Mouse (Mus musculus) lung, postnatal 0 days (tissue): ENCODE measurements around the gene Guk1. TPM values are rescaled to one million over a fixed set of nuclear protein-coding genes. Genes with fewer than 3 reads are reported as not detected.

Experiments
- ATAC-seq: fragments of 200-750 bp; cut with Nextera tagmentation; 2 replicates; pipeline ENCODE4 v1.8.0; 2017; ENCODE audit warnings: moderate library complexity
- DNase-seq: peaks from one replicate; pipeline ENCODE4 v3.0.0-alpha.2; 2016; ENCODE audit warnings: low spot score
- H3K27ac ChIP-seq: fragments of 300-500 bp; sonication (generic); 2 replicates; pipeline ENCODE4 v1.5.1; 2014; ENCODE audit warnings: antibody characterized with exemption, mild to moderate bottlenecking, low read length, mixed read lengths
- H3K27me3 ChIP-seq: fragments of 300-500 bp; sonication (generic); replicated peaks from 2 replicates; pipeline ENCODE4 v1.6.1; 2014; ENCODE audit warnings: low read length, mixed read lengths; ENCODE audit not compliant: insufficient read depth
- H3K36me3 ChIP-seq: fragments of 300-500 bp; sonication (generic); 2 replicates; pipeline ENCODE4 v1.6.1; 2014; ENCODE audit warnings: low read length, mixed read lengths; ENCODE audit not compliant: insufficient read depth
- H3K4me1 ChIP-seq: fragments of 300-500 bp; sonication (generic); 2 replicates; pipeline ENCODE4 v1.6.1; 2014; ENCODE audit warnings: antibody characterized with exemption, low read depth, low read length, mixed read lengths; ENCODE audit not compliant: insufficient read depth
- H3K4me2 ChIP-seq: fragments of 300-500 bp; sonication (generic); replicated peaks from 2 replicates; pipeline ENCODE4 v1.6.1; 2014; ENCODE audit warnings: low read depth, mild to moderate bottlenecking, low read length, moderate library complexity, mixed read lengths
- H3K4me3 ChIP-seq: fragments of 300-500 bp; sonication (generic); 2 replicates; pipeline ENCODE4 v1.5.1; 2014; ENCODE audit warnings: low read depth, low read length
- H3K9ac ChIP-seq: fragments of 300-500 bp; sonication (generic); replicated peaks from 2 replicates; pipeline ENCODE4 v1.6.1; 2014; ENCODE audit warnings: low read depth, mild to moderate bottlenecking
- H3K9me3 ChIP-seq: fragments of 300-500 bp; sonication (generic); 2 replicates; pipeline ENCODE4 v1.6.1; 2016; ENCODE audit warnings: low read length, mixed read lengths
- CTCF ChIP-seq: IDR thresholded peaks from 2 replicates; pipeline ENCODE4 v1.5.1; 2016; ENCODE audit warnings: antibody characterized with exemption, mild to moderate bottlenecking
- EP300 ChIP-seq: IDR thresholded peaks from 2 replicates; pipeline ENCODE4 v1.6.1; 2016; ENCODE audit warnings: antibody characterized with exemption, mild to moderate bottlenecking, control low read depth
- WGBS: fragments of 180-500 bp; shearing (Covaris S2); extraction: QIAGEN DNeasy Blood & Tissue Kit; methylation state at CpG from one replicate; pipeline ENCODE4 v1.1.7; 2014; 5-methylcytosine and 5-hydroxymethylcytosine counted together
- polyA plus RNA-seq: library from polyadenylated mRNA; unstranded; fragments of >200 nt; fragmentation: Nextera tagmentation; extraction: Ambion mirVana; gene quantifications from 2 replicates; pipeline ENCODE4 v1.2.1, GENCODE M21; 2015

Gene Guk1
- polyA plus RNA-seq, 1 experiment from 2014 or later, result 168 TPM

- H3K27ac ChIP-seq, result no peak overlapping the region
- 50% methylated on average over 6 of the region's 6 CpGs for WGBS
These were observed 17.7 kb downstream of the Guk1 start for GRCm38 (mm10) chr11:59174189-59174838.

GRCm38 (mm10) chr11:59170549-59170948, 21.5 kb downstream of the Guk1 start:
- no peak overlapping the region for H3K4me3 ChIP-seq
- TF ChIP-seq CTCF (no peak), EP300 (no peak)
- DNase-seq, result no peak
- WGBS, result 57% methylated on average over 4 of the region's 4 CpGs
- no peaks in the 10 kb centered on the region for H3K4me1 ChIP-seq
- no peak overlapping the region for H3K9ac ChIP-seq
- H3K36me3 ChIP-seq, result no peaks in the 10 kb centered on the region
- ATAC-seq, result peak; percentile 58; the same call in 1 of the 2 replicates
- H3K9me3 ChIP-seq, result no peaks in the 10 kb centered on the region
- H3K27ac ChIP-seq, result no peak overlapping the region
- peaks cover 4% of the 10 kb centered on the region; the same call in 1 of the 2 replicates for H3K27me3 ChIP-seq
- H3K4me2 ChIP-seq, result no peak overlapping the region

More at GRCm38 (mm10) chr11:59174189-59174838, 17.7 kb downstream of the Guk1 start:
- no peak overlapping the region for H3K4me2 ChIP-seq
- no peaks in the 10 kb centered on the region for H3K4me1 ChIP-seq
- no peak for DNase-seq
- no peak overlapping the region for H3K9ac ChIP-seq
- TF ChIP-seq CTCF (no peak), EP300 (no peak)
- ATAC-seq, result no peak
- no peaks in the 10 kb centered on the region for H3K9me3 ChIP-seq
- peaks cover 33% of the 10 kb centered on the region for H3K27me3 ChIP-seq
- H3K36me3 ChIP-seq, result no peaks in the 10 kb centered on the region
- no peak overlapping the region for H3K4me3 ChIP-seq

GRCm38 (mm10) chr11:59169807-59170206, 22.2 kb downstream of the Guk1 start:
- no peak for TF ChIP-seq CTCF
- no peak for TF ChIP-seq EP300
- no peaks in the 10 kb centered on the region for H3K9me3 ChIP-seq
- no peak overlapping the region for H3K9ac ChIP-seq
- H3K27ac ChIP-seq, result no peak overlapping the region
- DNase-seq (no peak), ATAC-seq (no peak)
- no peak overlapping the region for H3K4me3 ChIP-seq
- H3K4me1 ChIP-seq, result no peaks in the 10 kb centered on the region
- H3K27me3 ChIP-seq, result no peaks in the 10 kb centered on the region
- no peaks in the 10 kb centered on the region for H3K36me3 ChIP-seq
- WGBS, result 46% methylated on average over 3 of the region's 3 CpGs
- H3K4me2 ChIP-seq, result no peak overlapping the region

- Histone ChIP-seq H3K4me3 (no peak overlapping the region), H3K4me1 (peaks cover 15% of the 10 kb centered on the region), H3K9me3 (no peaks in the 10 kb centered on the region), H3K27me3 (no peaks in the 10 kb centered on the region), H3K4me2 (no peak overlapping the region), H3K27ac (no peak overlapping the region), H3K9ac (no peak overlapping the region), H3K36me3 (no peaks in the 10 kb centered on the region)
- WGBS, result 45% methylated on average over 2 of the region's 2 CpGs
- DNase-seq, result peak; percentile 24
- no peak for TF ChIP-seq CTCF
- TF ChIP-seq EP300, result no peak
- ATAC-seq, result no peak
These were observed 26.3 kb downstream of the Guk1 start for GRCm38 (mm10) chr11:59165616-59166241.

- no peak for ATAC-seq
- peak overlapping the region; percentile 60; the same call in 1 of the 2 replicates for H3K4me2 ChIP-seq
- H3K27me3 ChIP-seq, result no peaks in the 10 kb centered on the region
- TF ChIP-seq CTCF (no peak), EP300 (no peak)
- H3K27ac ChIP-seq, result peak overlapping the region; percentile 100
- H3K9ac ChIP-seq, result no peak overlapping the region
- peaks cover 15% of the 10 kb centered on the region for H3K4me1 ChIP-seq
- H3K36me3 ChIP-seq, result no peaks in the 10 kb centered on the region
- no peak overlapping the region for H3K4me3 ChIP-seq
- no peaks in the 10 kb centered on the region for H3K9me3 ChIP-seq
- WGBS, result 71% methylated on average over 9 of the region's 9 CpGs
- no peak for DNase-seq
These were observed 27.6 kb downstream of the Guk1 start for GRCm38 (mm10) chr11:59164384-59164783.

- no peaks in the 10 kb centered on the region for H3K9me3 ChIP-seq
- H3K27me3 ChIP-seq, result no peaks in the 10 kb centered on the region
- peak within 1 kb of the TSS; percentile 60 for H3K4me3 ChIP-seq
- H3K36me3 ChIP-seq, result no peaks in the 10 kb centered on the region
- peaks cover 15% of the 10 kb centered on the region for H3K4me1 ChIP-seq
- peak within 1 kb of the TSS; percentile 60 for H3K4me2 ChIP-seq
- TF ChIP-seq CTCF, result peak; percentile 47
- peak; percentile 83 for TF ChIP-seq EP300
- 2% methylated on average over 55 of the region's 68 CpGs for WGBS
- peak; percentile 98 for ATAC-seq
- peak within 1 kb of the TSS; percentile 100 for H3K27ac ChIP-seq
- peak within 1 kb of the TSS; percentile 65 for H3K9ac ChIP-seq
- peak; percentile 100 for DNase-seq
These were observed 28.5 kb downstream of the Guk1 start, which contains the start of gene Iba57 for GRCm38 (mm10) chr11:59163255-59164236. TSS of gene Iba57 (minus strand) at chr11:59163739.
